Mouse (Mus musculus): Measurements from ENCODE around the gene Nt5c3b. TPM values are rescaled to one million over a fixed set of nuclear protein-coding genes. Genes with fewer than 3 reads are reported as not detected.

Gene Nt5c3b
- 10 to 100 TPM; 29.7 to 29.8 TPM for total RNA-seq (2021)

GRCm38 (mm10) chr11:100441797-100442196 is at the start of gene Nt5c3b, which contains the start of gene Klhl10:
TSS of gene Nt5c3b (minus strand) at chr11:100441808.
TSS of gene Klhl10 (plus strand) at chr11:100441917.
- intact Hi-C loops (cut with DNase I): loop anchor here (1.0 to 2.0 kb wide), 2 partner anchors 27 to 31 kb away; partner anchors contain the start of genes Klhl11 and P3h4
- no peak for DNase-seq

- DNase-seq: no peak
- intact Hi-C loops (cut with DNase I): no loop called here
Measured at GRCm38 (mm10) chr11:100490951-100491350, 49.3 kb upstream of the Nt5c3b start.

- DNase-seq: peak; percentile 14 to 33
- intact Hi-C loops (cut with DNase I): loop anchor here (2.0 kb wide), 1 partner anchor 69 kb away; no protein-coding TSS in a partner anchor
Measured at GRCm38 (mm10) chr11:100485801-100486538, 44.4 kb upstream of the Nt5c3b start.

GRCm38 (mm10) chr11:100484461-100484860 is 42.9 kb upstream of the Nt5c3b start:
- intact Hi-C loops (cut with DNase I): no loop called here
- no peak for DNase-seq

- DNase-seq: no peak
- intact Hi-C loops (cut with DNase I): no loop called here
Measured at GRCm38 (mm10) chr11:100479152-100479551, 37.5 kb upstream of the Nt5c3b start.

GRCm38 (mm10) chr11:100476281-100476680 is 34.7 kb upstream of the Nt5c3b start:
- DNase-seq: no peak
- intact Hi-C loops (cut with DNase I): no loop called here

GRCm38 (mm10) chr11:100472935-100473295 is 31.3 kb upstream of the Nt5c3b start:
- no peak for DNase-seq
- intact Hi-C loops (cut with DNase I): loop anchor here (2.0 kb wide), 3 partner anchors 32 to 110 kb away; partner anchors contain the start of genes Klhl10 and Nt5c3b

GRCm38 (mm10) chr11:100472197-100472934 is 30.8 kb upstream of the Nt5c3b start, which contains the start of gene Klhl11:
TSS of gene Klhl11 (minus strand) at chr11:100472741.
- DNase-seq: peak; percentile 94
- intact Hi-C loops (cut with DNase I): loop anchor here (2.0 kb wide), 3 partner anchors 32 to 110 kb away; partner anchors contain the start of genes Klhl10 and Nt5c3b

GRCm38 (mm10) chr11:100471352-100472196 is 30.0 kb upstream of the Nt5c3b start:
- no peak for DNase-seq
- intact Hi-C loops (cut with DNase I): loop anchor here (2.0 kb wide), 3 partner anchors 31 to 109 kb away; partner anchors contain the start of genes Klhl10 and Nt5c3b

GRCm38 (mm10) chr11:100465833-100466232 is 24.2 kb upstream of the Nt5c3b start:
- no peak for DNase-seq
- intact Hi-C loops (cut with DNase I): no loop called here

GRCm38 (mm10) chr11:100465229-100465792 is 23.7 kb upstream of the Nt5c3b start:
- intact Hi-C loops (cut with DNase I): no loop called here
- no peak for DNase-seq

- no peak for DNase-seq
- intact Hi-C loops (cut with DNase I): no loop called here
Measured at GRCm38 (mm10) chr11:100462699-100463098, 21.1 kb upstream of the Nt5c3b start.

GRCm38 (mm10) chr11:100457711-100458110 is 16.1 kb upstream of the Nt5c3b start:
- intact Hi-C loops (cut with DNase I): no loop called here
- DNase-seq: no peak

GRCm38 (mm10) chr11:100457247-100457646 is 15.6 kb upstream of the Nt5c3b start:
- DNase-seq: no peak
- intact Hi-C loops (cut with DNase I): no loop called here

- no peak for DNase-seq
- intact Hi-C loops (cut with DNase I): no loop called here
Measured at GRCm38 (mm10) chr11:100442625-100443024, 1.0 kb upstream of the Nt5c3b start.

- intact Hi-C loops (cut with DNase I): loop anchor here (1.0 to 2.0 kb wide), 2 partner anchors 27 to 32 kb away; partner anchors contain the start of genes Klhl11 and P3h4
- DNase-seq: peak; percentile 86 to 87
Measured at GRCm38 (mm10) chr11:100440691-100441522, 701 bp downstream of the Nt5c3b start.

GRCm38 (mm10) chr11:100437901-100438300 is 3.7 kb downstream of the Nt5c3b start:
- DNase-seq: no peak
- intact Hi-C loops (cut with DNase I): no loop called here

- DNase-seq: no peak
- intact Hi-C loops (cut with DNase I): no loop called here
Measured at GRCm38 (mm10) chr11:100435678-100436246, 5.8 kb downstream of the Nt5c3b start.

- no peak for DNase-seq
- intact Hi-C loops (cut with DNase I): no loop called here
Measured at GRCm38 (mm10) chr11:100432002-100432401, 9.6 kb downstream of the Nt5c3b start.

Measured in heart, postnatal 36 days (tissue).